Comparison of ENCODE assay signal across 8 mouse cellular contexts in the genomic region with DNA sequence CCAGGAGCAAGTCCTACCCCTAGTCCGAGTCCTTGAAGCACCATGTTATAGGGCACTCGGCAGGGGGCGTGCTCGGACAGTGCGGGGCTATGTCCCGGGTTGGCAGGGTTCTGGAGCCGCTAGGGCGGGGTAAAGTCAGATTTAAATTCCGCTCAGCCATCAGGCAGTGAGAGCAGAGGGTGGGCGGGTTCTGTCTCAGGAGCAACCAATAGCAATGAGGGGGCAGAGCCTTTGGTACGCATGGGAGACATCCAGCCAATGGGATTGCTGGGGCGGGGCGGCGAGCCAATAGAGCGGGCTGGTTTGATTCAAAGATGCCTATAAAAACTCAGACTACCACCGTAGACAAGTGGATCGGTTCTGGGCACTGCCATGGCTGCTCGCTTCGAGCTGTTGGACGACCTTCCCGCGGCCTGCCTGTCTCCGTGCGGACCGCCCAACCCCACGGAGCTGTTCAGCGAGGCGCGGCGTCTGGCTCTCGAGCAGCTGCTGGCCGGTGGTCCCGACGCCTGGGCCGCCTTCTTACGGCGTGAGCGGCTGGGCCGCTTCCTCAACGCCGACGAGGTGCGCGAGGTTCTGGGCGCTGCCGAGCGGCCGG. TPM values are rescaled to one million over a fixed set of nuclear protein-coding genes. Genes with fewer than 3 reads are reported as not detected.
DNase-seq lines count a peak whose midpoint lies in the region; ATAC-seq and TF ChIP-seq lines count a peak whose summit lies in the region.

A gene (plus strand): TSS at position 352 of the 598 bp plus-strand sequence.

- ATAC-seq in kidney, embryonic 14.5 days (ENCODE audit: low FRiP score, low TSS enrichment) = peak; percentile 98
- ATAC-seq in limb, embryonic 15.5 days (ENCODE audit: insufficient number of reproducible peaks, low FRiP score, low TSS enrichment, low read depth) = peak; percentile 96

- peak within 1 kb of the TSS; percentile 82 for H3K9ac ChIP-seq in kidney, embryonic 14.5 days (ENCODE audit: low read depth, low read length)
- peak within 1 kb of the TSS; percentile 46 for H3K9ac ChIP-seq in limb, embryonic 15.5 days

- H3K4me3 ChIP-seq in bone marrow macrophage, adult 2 months (ENCODE audit: insufficient read depth, low read length) = peak within 1 kb of the TSS; percentile 90
- H3K4me3 ChIP-seq in embryonic fibroblast, embryonic 13.5 days (ENCODE audit: insufficient read depth, low read length) = peak within 1 kb of the TSS; percentile 70
- H3K4me3 ChIP-seq in kidney, embryonic 14.5 days (ENCODE audit: low read length) = peak within 1 kb of the TSS; percentile 87
- H3K4me3 ChIP-seq in limb, embryonic 15.5 days = peak within 1 kb of the TSS; percentile 64

- peak within 1 kb of the TSS; percentile 49 for H3K27ac ChIP-seq in bone marrow macrophage, adult 2 months (ENCODE audit: insufficient read depth, low read depth, low read length)
- peak within 1 kb of the TSS; percentile 18; the same call in 1 of the 2 replicates for H3K27ac ChIP-seq in embryonic fibroblast, embryonic 13.5 days (ENCODE audit: insufficient read depth, low read length)
- peak within 1 kb of the TSS; percentile 69; the same call in 1 of the 2 replicates for H3K27ac ChIP-seq in kidney, embryonic 14.5 days (ENCODE audit: low read depth, low read length)
- H3K27ac ChIP-seq in limb, embryonic 15.5 days = peak within 1 kb of the TSS; percentile 72

- H3K4me1 ChIP-seq in bone marrow macrophage, adult 2 months (ENCODE audit: control insufficient read depth, insufficient read depth, low read length) = peaks cover 22% of the 10 kb centered on the region
- peaks cover 5% of the 10 kb centered on the region; the same call in 1 of the 2 replicates for H3K4me1 ChIP-seq in embryonic fibroblast, embryonic 13.5 days (ENCODE audit: control insufficient read depth, insufficient read depth, low read length)
- H3K4me1 ChIP-seq in kidney, embryonic 14.5 days (ENCODE audit: control insufficient read depth, insufficient read depth, low read length) = peaks cover 29% of the 10 kb centered on the region
- peaks cover 45% of the 10 kb centered on the region for H3K4me1 ChIP-seq in limb, embryonic 15.5 days

- DNase-seq in A20 (ENCODE audit: low read depth, low spot score) = peak; percentile 99
- DNase-seq in heart, adult 9 months (ENCODE audit: low spot score in 2 of 2) = peak; percentile 94 to 95
- peak; percentile 88 to 90 for DNase-seq in monocyte, adult 2 months (ENCODE audit: low read depth in 1 of 2, low spot score in 2 of 2)
- peak; percentile 95 to 96 for DNase-seq in spleen, postnatal 36 days (ENCODE audit: low spot score in 2 of 2)

- TF ChIP-seq CTCF in bone marrow macrophage, adult 2 months (IDR thresholded peaks at IDR 0.05; ENCODE audit: low read depth, low read length) = peak; percentile 59
- peak; percentile 70; the same call in 1 of the 2 replicates for TF ChIP-seq CTCF in embryonic fibroblast, embryonic 13.5 days (IDR thresholded peaks at IDR 0.05; ENCODE audit: borderline replicate concordance, insufficient read depth, low read length)

- peak within 1 kb of the TSS; percentile 94 for H3K4me2 ChIP-seq in kidney, embryonic 14.5 days (replicated peaks; ENCODE audit: low read depth, low read length)
- peak within 1 kb of the TSS; percentile 94 for H3K4me2 ChIP-seq in limb, embryonic 15.5 days

- H3K36me3 ChIP-seq in kidney, embryonic 14.5 days (ENCODE audit: control insufficient read depth, insufficient read depth, low read length) = peaks cover 4% of the 10 kb centered on the region; the same call in 1 of the 2 replicates
- no peaks in the 10 kb centered on the region for H3K36me3 ChIP-seq in limb, embryonic 15.5 days

- 0% methylated on average over 48 of the region's 48 CpGs for WGBS in kidney, embryonic 14.5 days
- WGBS in limb, embryonic 15.5 days = under 1% methylated on average over 48 of the region's 48 CpGs

- TF ChIP-seq POLR2A in bone marrow macrophage, adult 2 months (IDR thresholded peaks at IDR 0.05; ENCODE audit: borderline replicate concordance, low read depth, low read length) = peak; percentile 72; the same call in 1 of the 2 replicates
- TF ChIP-seq POLR2A in embryonic fibroblast, embryonic 13.5 days (IDR thresholded peaks at IDR 0.05; ENCODE audit: low read depth, low read length) = peak; percentile 99

- H3K9me3 ChIP-seq in kidney, embryonic 14.5 days (ENCODE audit: control insufficient read depth, low read length) = no peaks in the 10 kb centered on the region
- no peaks in the 10 kb centered on the region for H3K9me3 ChIP-seq in limb, embryonic 15.5 days

- no peaks in the 10 kb centered on the region for H3K27me3 ChIP-seq in kidney, embryonic 14.5 days (ENCODE audit: control insufficient read depth, insufficient read depth, low read length)
- H3K27me3 ChIP-seq in limb, embryonic 15.5 days = no peaks in the 10 kb centered on the region

RNA-seq across cellular contexts. Expression of the gene that starts here (rescaled TPM):
- 5.2 and 5.6 TPM in 2 replicates for polyA plus RNA-seq in bone marrow macrophage, adult 2 months (2012; ENCODE audit: insufficient read depth, insufficient read length, missing spikeins)
- polyA plus RNA-seq in embryonic fibroblast, embryonic 13.5 days (2011; ENCODE audit: insufficient read length, low read depth, missing spikeins) = 14.6 and 19.3 TPM in 2 replicates
- polyA plus RNA-seq in kidney, embryonic 14.5 days (2014; fragmentation: Nextera tagmentation; extraction: Ambion mirVana) = 49.2 and 57.6 TPM in 2 replicates
- polyA plus RNA-seq in limb, embryonic 15.5 days (2015; fragmentation: Nextera tagmentation; extraction: Ambion mirVana) = 43.0 and 43.4 TPM in 2 replicates

Comparison
In these comparisons a context has a peak if more than half of its experiments do, and no peak if none do; other contexts are left out.
1. Peak in every context shown above with its lines: DNase-seq, ATAC-seq, H3K4me3 ChIP-seq and H3K27ac ChIP-seq.
2. H3K27ac ChIP-seq: peak in every context shown above with its lines; median percentile 72 in limb, embryonic 15.5 days; 69 in kidney, embryonic 14.5 days; 49 in bone marrow macrophage, adult 2 months; 18 in embryonic fibroblast, embryonic 13.5 days.